Mouse (Mus musculus): Measurements from ENCODE around the gene Mptx2.

GRCm38 (mm10) chr1:173315725-173316124, 38.1 kb upstream of the Mptx2 start:
- TF ChIP-seq CTCF (IDR thresholded peaks at IDR 0.05; ENCODE audit: insufficient read depth, low read depth, low read length), result no peak
- TF ChIP-seq POLR2A (IDR thresholded peaks at IDR 0.05; ENCODE audit: insufficient read depth, low read depth, low read length), result no peak

All from olfactory bulb, adult 2 months (tissue).